Mouse (Mus musculus): ENCODE measurements around the gene Zbtb8os. TPM values are rescaled to one million over a fixed set of nuclear protein-coding genes. Genes with fewer than 3 reads are reported as not detected.

The Zbtb8os gene
- polyA plus RNA-seq (2012; rRNA removed; ENCODE audit: low replicate concordance), result 20.9 and 27.8 TPM in 2 replicates

GRCm38 (mm10) chr4:129335216-129336074, at the start of gene Zbtb8os, which contains the start of gene Rbbp4:
TSS of gene Zbtb8os (plus strand) at chr4:129335695.
TSS of gene Rbbp4 (minus strand) at chr4:129335370.

GRCm38 (mm10) chr4:129287472-129287981, 48.0 kb upstream of the Zbtb8os start, which contains the start of gene Sync:
TSS of gene Sync (plus strand) at chr4:129287617.

GRCm38 (mm10) chr4:129377601-129378390, 42.3 kb downstream of the Zbtb8os start, which contains the start of gene Zbtb8a:
TSS of gene Zbtb8a (minus strand) at chr4:129378116.

Other genes starting within 250 kb of the Zbtb8os start
- 20.8 TPM in 1 of 2 replicates, not detected in the other for gene Tmem54, start 230.1 kb upstream of the Zbtb8os start, polyA plus RNA-seq (2012; rRNA removed; ENCODE audit: low replicate concordance)
- 2.0 and 2.2 TPM in 2 replicates for gene Hpca, start 213.7 kb upstream of the Zbtb8os start, polyA plus RNA-seq (2012; rRNA removed; ENCODE audit: low replicate concordance)
- gene Fndc5, start 198.7 kb upstream of the Zbtb8os start, polyA plus RNA-seq (2012; rRNA removed; ENCODE audit: low replicate concordance), result 2.2 and 16.0 TPM in 2 replicates
- 15.1 and 31.4 TPM in 2 replicates for gene S100pbp, start 146.0 kb upstream of the Zbtb8os start, polyA plus RNA-seq (2012; rRNA removed; ENCODE audit: low replicate concordance)
- 21.1 and 32.9 TPM in 2 replicates for gene Yars, start 145.9 kb upstream of the Zbtb8os start, polyA plus RNA-seq (2012; rRNA removed; ENCODE audit: low replicate concordance)
- gene C77080, start 74.3 kb upstream of the Zbtb8os start, polyA plus RNA-seq (2012; rRNA removed; ENCODE audit: low replicate concordance), result 7.6 and 26.2 TPM in 2 replicates
- gene Sync, start 48.1 kb upstream of the Zbtb8os start, polyA plus RNA-seq (2012; rRNA removed; ENCODE audit: low replicate concordance), result 2.8 and 8.7 TPM in 2 replicates
- gene Rbbp4, start 325 bp upstream of the Zbtb8os start, polyA plus RNA-seq (2012; rRNA removed; ENCODE audit: low replicate concordance), result 33.2 and 50.9 TPM in 2 replicates
- 8.4 and 16.5 TPM in 2 replicates for gene Zbtb8a, start 42.4 kb downstream of the Zbtb8os start, polyA plus RNA-seq (2012; rRNA removed; ENCODE audit: low replicate concordance)
- 0.04 and 0.50 TPM in 2 replicates for gene Zbtb8b, start 105.2 kb downstream of the Zbtb8os start, polyA plus RNA-seq (2012; rRNA removed; ENCODE audit: low replicate concordance)
- gene Bsdc1, start 125.9 kb downstream of the Zbtb8os start, polyA plus RNA-seq (2012; rRNA removed; ENCODE audit: low replicate concordance), result 25.8 and 29.3 TPM in 2 replicates
- gene Tssk3, start 155.3 kb downstream of the Zbtb8os start, polyA plus RNA-seq (2012; rRNA removed; ENCODE audit: low replicate concordance), result not detected in 2 replicates
- not detected in 2 replicates for gene Fam229a, start 155.5 kb downstream of the Zbtb8os start, polyA plus RNA-seq (2012; rRNA removed; ENCODE audit: low replicate concordance)
- 9.7 and 138 TPM in 2 replicates for gene Marcksl1, start 177.9 kb downstream of the Zbtb8os start, polyA plus RNA-seq (2012; rRNA removed; ENCODE audit: low replicate concordance)
- 74.8 and 88.0 TPM in 2 replicates for gene Hdac1, start 207.0 kb downstream of the Zbtb8os start, polyA plus RNA-seq (2012; rRNA removed; ENCODE audit: low replicate concordance)
- 3.9 and 14.2 TPM in 2 replicates for gene Lck, start 237.9 kb downstream of the Zbtb8os start, polyA plus RNA-seq (2012; rRNA removed; ENCODE audit: low replicate concordance)
- 5.5 and 9.6 TPM in 2 replicates for gene Fam167b, start 242.9 kb downstream of the Zbtb8os start, polyA plus RNA-seq (2012; rRNA removed; ENCODE audit: low replicate concordance)